Mouse (Mus musculus) megakaryocyte, embryonic 14.5 days (primary cell): ENCODE data around the gene Gbe1.

Experiments used
- FLI1 ChIP-seq: IDR thresholded peaks from 2 replicates; pipeline ENCODE4 v1.6.1; 2012; ENCODE audit warnings: low read length, inconsistent platforms, mixed read lengths
- GATA1 ChIP-seq: IDR thresholded peaks from 3 replicates; pipeline ENCODE4 v1.6.1; 2012; ENCODE audit warnings: mixed read lengths, low read length, inconsistent platforms, borderline replicate concordance

GRCm38 (mm10) chr16:70585964-70586363 is 272.2 kb downstream of the Gbe1 start:
- TF ChIP-seq GATA1 = no peak
- TF ChIP-seq FLI1 = no peak
